Mouse (Mus musculus): ENCODE measurements around the gene Ptprh. TPM values are rescaled to one million over a fixed set of nuclear protein-coding genes. Genes with fewer than 3 reads are reported as not detected.
A peak's percentile ranks its signal among the peaks of the same experiment; 100 is the strongest.
"Not testable (repeated sequence)": the region's sequence is repeated elsewhere in the genome, so short reads cannot be mapped to it uniquely, and the experiment has no call there.

Gene Ptprh
- polyA plus RNA-seq, 1 experiment from 2014 or later, result 1.0 TPM

GRCm38 (mm10) chr7:4539019-4539418 lies 64.8 kb downstream of the Ptprh start:
- H3K27me3 ChIP-seq (ENCODE audit: control insufficient read depth, insufficient read depth, low read length), result no peaks in the 10 kb centered on the region
- no peaks in the 10 kb centered on the region for H3K9me3 ChIP-seq (replicated peaks; ENCODE audit: control insufficient read depth, low read length)
- H3K27ac ChIP-seq (ENCODE audit: low read length), result no peak overlapping the region
- 77% methylated on average over 2 of the region's 2 CpGs for WGBS
- no peak overlapping the region for H3K4me2 ChIP-seq (ENCODE audit: low read depth, low read length)
- H3K9ac ChIP-seq (ENCODE audit: low read length), result no peak overlapping the region
- no peak for ATAC-seq (ENCODE audit: insufficient read depth, low FRiP score)
- H3K36me3 ChIP-seq (ENCODE audit: control insufficient read depth, insufficient read depth, low read length), result no peaks in the 10 kb centered on the region
- no peak overlapping the region for H3K4me3 ChIP-seq (replicated peaks; ENCODE audit: low read length)
- H3K4me1 ChIP-seq (ENCODE audit: control insufficient read depth, insufficient read depth, low read length), result no peaks in the 10 kb centered on the region

GRCm38 (mm10) chr7:4537181-4537580 lies 66.7 kb downstream of the Ptprh start:
- no peak overlapping the region for H3K4me2 ChIP-seq (ENCODE audit: low read depth, low read length)
- no peak overlapping the region for H3K9ac ChIP-seq (ENCODE audit: low read length)
- WGBS, result 43% methylated on average over 4 of the region's 4 CpGs
- no peak overlapping the region for H3K27ac ChIP-seq (ENCODE audit: low read length)
- H3K27me3 ChIP-seq (ENCODE audit: control insufficient read depth, insufficient read depth, low read length), result no peaks in the 10 kb centered on the region
- no peak overlapping the region for H3K4me3 ChIP-seq (replicated peaks; ENCODE audit: low read length)
- ATAC-seq (ENCODE audit: insufficient read depth, low FRiP score), result no peak
- no peaks in the 10 kb centered on the region for H3K9me3 ChIP-seq (replicated peaks; ENCODE audit: control insufficient read depth, low read length)
- no peaks in the 10 kb centered on the region for H3K4me1 ChIP-seq (ENCODE audit: control insufficient read depth, insufficient read depth, low read length)
- no peaks in the 10 kb centered on the region for H3K36me3 ChIP-seq (ENCODE audit: control insufficient read depth, insufficient read depth, low read length)

DNA sequence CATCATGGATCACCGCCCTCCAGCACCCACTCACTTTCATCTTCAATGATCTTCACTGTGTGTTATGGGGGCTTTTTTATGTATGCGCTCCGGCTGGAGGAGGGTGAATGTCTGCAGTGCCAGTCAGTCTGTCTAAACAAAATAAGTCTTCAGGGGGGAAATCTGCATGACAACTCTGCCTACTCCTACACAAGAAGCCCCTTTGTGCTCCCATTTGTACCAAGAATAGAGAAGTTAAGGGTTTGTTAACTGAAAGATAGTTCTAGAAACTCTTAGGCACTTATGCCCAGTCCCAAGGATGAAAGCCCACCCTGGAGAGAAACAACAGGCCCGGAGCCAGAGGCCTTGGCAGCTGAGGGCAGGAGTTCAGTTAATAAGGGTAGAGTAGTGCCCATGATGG lies 67.5 kb downstream of the Ptprh start:
- no peak for ATAC-seq (ENCODE audit: insufficient read depth, low FRiP score)
- WGBS, result 87% methylated on average over 4 of the region's 4 CpGs
- Histone ChIP-seq H3K36me3 (ENCODE audit: control insufficient read depth, insufficient read depth, low read length) (no peaks in the 10 kb centered on the region), H3K4me3 (replicated peaks; ENCODE audit: low read length) (no peak overlapping the region), H3K27ac (ENCODE audit: low read length) (no peak overlapping the region), H3K4me2 (ENCODE audit: low read depth, low read length) (no peak overlapping the region), H3K9me3 (replicated peaks; ENCODE audit: control insufficient read depth, low read length) (no peaks in the 10 kb centered on the region), H3K27me3 (ENCODE audit: control insufficient read depth, insufficient read depth, low read length) (no peaks in the 10 kb centered on the region), H3K9ac (ENCODE audit: low read length) (no peak overlapping the region), H3K4me1 (ENCODE audit: control insufficient read depth, insufficient read depth, low read length) (0 out of 2 replicates have a peak, but pooled peaks cover 4% of the 10 kb centered on the region)

DNA sequence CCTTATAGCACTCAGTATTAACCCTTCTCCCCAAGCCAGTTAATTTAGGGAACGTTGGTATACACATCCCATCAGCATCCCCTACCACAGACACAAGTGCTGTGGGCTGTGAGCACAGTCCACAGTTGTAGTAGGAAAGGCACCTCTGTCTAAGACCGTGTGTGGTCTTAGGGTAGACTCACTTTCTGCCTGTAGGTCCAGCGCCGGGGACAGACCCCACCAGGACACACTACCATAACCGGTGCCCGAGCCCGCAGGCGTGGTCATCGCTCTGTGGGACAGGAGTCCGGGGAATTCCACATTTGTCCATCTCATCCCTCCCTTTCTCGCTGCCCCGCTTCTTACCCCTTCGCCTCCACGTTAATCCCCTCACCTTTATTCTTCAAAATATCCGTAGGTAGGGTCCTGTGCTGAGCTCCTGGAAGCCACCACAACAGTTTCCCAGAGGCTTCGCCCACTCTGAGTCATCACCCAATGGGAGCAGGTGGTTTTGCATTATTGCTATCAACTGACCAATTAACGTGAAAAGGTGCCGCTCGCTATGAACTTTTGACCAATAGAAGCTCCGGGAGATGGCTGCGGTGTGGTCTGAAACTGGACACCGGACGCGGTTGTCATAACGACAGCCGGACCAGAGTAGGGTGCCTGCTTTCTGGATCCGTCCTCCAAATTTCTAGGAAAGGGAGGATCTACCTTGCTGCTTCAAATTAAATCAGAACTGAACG lies 71.7 kb downstream of the Ptprh start, which contains the start of gene Dnaaf3:
TSS of gene Dnaaf3 (minus strand) at position 449 of the 725 bp plus-strand sequence.
- no peaks in the 10 kb centered on the region for H3K36me3 ChIP-seq (ENCODE audit: control insufficient read depth, insufficient read depth, low read length)
- no peaks in the 10 kb centered on the region for H3K27me3 ChIP-seq (ENCODE audit: control insufficient read depth, insufficient read depth, low read length)
- peak within 1 kb of the TSS; percentile 64 for H3K4me2 ChIP-seq (ENCODE audit: low read depth, low read length)
- no peaks in the 10 kb centered on the region for H3K9me3 ChIP-seq (replicated peaks; ENCODE audit: control insufficient read depth, low read length)
- 4% methylated on average over 28 of the region's 28 CpGs for WGBS
- ATAC-seq (ENCODE audit: insufficient read depth, low FRiP score), result peak; percentile 95
- no peak within 1 kb of the TSS for H3K27ac ChIP-seq (ENCODE audit: low read length)
- H3K9ac ChIP-seq (ENCODE audit: low read length), result peak within 1 kb of the TSS; percentile 33; the same call in 1 of the 2 replicates
- H3K4me1 ChIP-seq (ENCODE audit: control insufficient read depth, insufficient read depth, low read length), result 0 out of 2 replicates have a peak, but pooled peaks cover 4% of the 10 kb centered on the region
- H3K4me3 ChIP-seq (replicated peaks; ENCODE audit: low read length), result peak within 1 kb of the TSS; percentile 41

- not testable (repeated sequence) for H3K9me3 ChIP-seq (replicated peaks; ENCODE audit: control insufficient read depth, low read length); H3K4me2 ChIP-seq (ENCODE audit: low read depth, low read length); H3K27ac ChIP-seq (ENCODE audit: low read length); H3K27me3 ChIP-seq (ENCODE audit: control insufficient read depth, insufficient read depth, low read length); H3K4me3 ChIP-seq (replicated peaks; ENCODE audit: low read length); ATAC-seq (ENCODE audit: insufficient read depth, low FRiP score); H3K9ac ChIP-seq (ENCODE audit: low read length); H3K36me3 ChIP-seq (ENCODE audit: control insufficient read depth, insufficient read depth, low read length); H3K4me1 ChIP-seq (ENCODE audit: control insufficient read depth, insufficient read depth, low read length)
- WGBS, result 33% methylated on average over 7 of the region's 8 CpGs
Observed at GRCm38 (mm10) chr7:4530166-4530565, 73.7 kb downstream of the Ptprh start.

DNA sequence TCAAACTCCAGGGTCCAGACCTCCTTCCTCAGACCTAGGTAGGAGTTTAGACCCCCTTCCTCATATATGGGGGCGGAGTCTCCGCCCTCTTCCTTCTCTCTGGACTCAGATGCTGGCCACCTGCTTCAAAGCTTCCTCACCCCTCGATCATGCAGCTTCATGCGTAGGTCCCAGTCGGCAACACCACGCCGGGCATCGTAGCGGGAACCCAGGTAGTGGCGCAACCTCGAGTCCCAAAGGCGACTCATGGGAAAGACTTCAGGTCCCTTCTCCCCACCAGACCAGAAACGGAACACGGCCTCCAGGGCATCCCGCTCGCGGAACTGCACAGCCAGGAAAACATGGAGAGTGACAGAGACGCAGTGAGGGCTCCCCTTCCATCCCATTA lies 76.5 kb downstream of the Ptprh start:
- Histone ChIP-seq H3K27ac (ENCODE audit: low read length) (no peak overlapping the region), H3K4me2 (ENCODE audit: low read depth, low read length) (peak overlapping the region; percentile 67; the same call in 1 of the 2 replicates), H3K36me3 (ENCODE audit: control insufficient read depth, insufficient read depth, low read length) (no peaks in the 10 kb centered on the region), H3K4me3 (replicated peaks; ENCODE audit: low read length) (peak overlapping the region; percentile 47), H3K27me3 (ENCODE audit: control insufficient read depth, insufficient read depth, low read length) (no peaks in the 10 kb centered on the region), H3K4me1 (ENCODE audit: control insufficient read depth, insufficient read depth, low read length) (peaks cover 8% of the 10 kb centered on the region; the same call in 1 of the 2 replicates), H3K9me3 (replicated peaks; ENCODE audit: control insufficient read depth, low read length) (no peaks in the 10 kb centered on the region), H3K9ac (ENCODE audit: low read length) (no peak overlapping the region)
- WGBS, result 52% methylated on average over 18 of the region's 18 CpGs
- ATAC-seq (ENCODE audit: insufficient read depth, low FRiP score), result no peak

GRCm38 (mm10) chr7:4526341-4527301 lies 77.2 kb downstream of the Ptprh start:
- Histone ChIP-seq H3K27me3 (ENCODE audit: control insufficient read depth, insufficient read depth, low read length) (no peaks in the 10 kb centered on the region), H3K27ac (ENCODE audit: low read length) (peak overlapping the region; percentile 49), H3K4me2 (ENCODE audit: low read depth, low read length) (peak overlapping the region; percentile 67), H3K9ac (ENCODE audit: low read length) (peak overlapping the region; percentile 74), H3K4me3 (replicated peaks; ENCODE audit: low read length) (peak overlapping the region; percentile 47), H3K4me1 (ENCODE audit: control insufficient read depth, insufficient read depth, low read length) (peaks cover 4% of the 10 kb centered on the region; the same call in 1 of the 2 replicates), H3K36me3 (ENCODE audit: control insufficient read depth, insufficient read depth, low read length) (no peaks in the 10 kb centered on the region), H3K9me3 (replicated peaks; ENCODE audit: control insufficient read depth, low read length) (no peaks in the 10 kb centered on the region)
- ATAC-seq (ENCODE audit: insufficient read depth, low FRiP score), result peak; percentile 95
- 21% methylated on average over 40 of the region's 40 CpGs for WGBS

DNA sequence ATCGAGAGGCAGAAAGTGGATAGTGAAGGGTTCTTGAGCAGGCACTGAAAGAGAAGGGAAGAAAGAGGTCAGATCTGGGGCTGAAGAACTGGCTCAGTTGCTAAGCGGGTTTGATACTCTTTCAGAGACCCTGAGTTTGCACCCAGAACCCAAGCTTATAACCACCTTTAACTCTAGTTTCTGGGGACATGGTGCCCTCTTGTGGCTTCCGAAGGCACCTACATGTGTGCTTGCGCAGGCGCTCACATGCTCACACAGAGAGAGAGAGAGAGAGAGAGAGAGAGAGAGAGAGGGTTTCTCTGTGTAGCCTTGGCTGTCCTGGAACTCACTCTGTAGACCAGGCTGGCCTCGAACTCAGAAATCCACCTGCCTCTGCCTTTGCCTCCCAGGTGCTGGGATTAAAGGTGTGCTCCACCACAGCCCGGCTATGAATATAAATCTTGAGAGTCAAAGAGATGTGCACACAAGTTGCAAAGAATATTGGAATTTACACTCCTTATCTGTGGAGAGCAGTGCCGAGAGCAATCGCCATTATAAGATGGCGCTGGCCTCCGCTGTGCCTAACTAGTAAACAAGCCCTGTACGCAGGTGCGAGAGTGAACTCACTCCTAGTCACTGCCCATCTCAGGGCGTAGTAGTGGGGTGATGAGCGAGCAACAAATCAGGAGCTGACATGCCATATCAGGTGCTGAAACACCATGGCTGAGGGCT lies 79.5 kb downstream of the Ptprh start, which contains the start of gene Tnni3:
TSS of gene Tnni3 (minus strand) at position 18 of the 711 bp plus-strand sequence.
- H3K9ac ChIP-seq (ENCODE audit: low read length); ATAC-seq (ENCODE audit: insufficient read depth, low FRiP score); H3K9me3 ChIP-seq (replicated peaks; ENCODE audit: control insufficient read depth, low read length); H3K36me3 ChIP-seq (ENCODE audit: control insufficient read depth, insufficient read depth, low read length); H3K4me3 ChIP-seq (replicated peaks; ENCODE audit: low read length); H3K27me3 ChIP-seq (ENCODE audit: control insufficient read depth, insufficient read depth, low read length); H3K4me2 ChIP-seq (ENCODE audit: low read depth, low read length); H3K4me1 ChIP-seq (ENCODE audit: control insufficient read depth, insufficient read depth, low read length); H3K27ac ChIP-seq (ENCODE audit: low read length): not testable (repeated sequence)
- WGBS, result 68% methylated on average over 15 of the region's 15 CpGs

All from stomach, embryonic 16.5 days (tissue).